Mouse (Mus musculus): ENCODE data around the gene Popdc3.

- TF ChIP-seq MEF2A (IDR thresholded peaks at IDR 0.05; ENCODE audit: extremely low read depth, insufficient replicate concordance, low read depth, low read length, poor library complexity, severe bottlenecking) (no peak), CTCF (IDR thresholded peaks at IDR 0.05 in 2 of 3, conservative IDR thresholded peaks at IDR 0.05 in 1 of 3; ENCODE audit: control insufficient read depth in 1 of 3, insufficient read depth in 1 of 3, low read depth in 2 of 3, low read length in 3 of 3, poor library complexity in 1 of 3, severe bottlenecking in 1 of 3) (no peak), GATA1 (IDR thresholded peaks at IDR 0.05; ENCODE audit: low read depth, low read length) (no peak), POLR2AphosphoS2 (IDR thresholded peaks at IDR 0.05; ENCODE audit: low read length) (no peak), USF1 (IDR thresholded peaks at IDR 0.05; ENCODE audit: low read depth, low read length) (no peak), MAX (IDR thresholded peaks at IDR 0.05; ENCODE audit: low read length) (no peak), POLR2A (IDR thresholded peaks at IDR 0.05; ENCODE audit: control insufficient read depth in 1 of 2, insufficient read depth in 1 of 2, low read depth in 1 of 2, low read length in 2 of 2, poor library complexity in 1 of 2) (no peak)
Measured at GRCm38 (mm10) chr10:45305173-45305572, 127.3 kb downstream of the Popdc3 start.

All from MEL (cell line).